Mouse (Mus musculus) erythroblast, embryonic 14.5 days (primary cell): ENCODE measurements around the gene Nsg2.

Source experiments
- GATA1 ChIP-seq: IDR thresholded peaks from 2 replicates; pipeline ENCODE4 v1.6.1; 2012; ENCODE audit warnings: low read length, inconsistent platforms, mixed read lengths
- TAL1 ChIP-seq: IDR thresholded peaks from 3 replicates; pipeline ENCODE4 v1.6.1; 2012; ENCODE audit warnings: low read length, inconsistent platforms, mixed read lengths

GRCm38 (mm10) chr11:32057861-32058260, 57.6 kb downstream of the Nsg2 start:
- TF ChIP-seq TAL1 (no peak), GATA1 (no peak)
